Comparison of ENCODE assay signal across 21 mouse cellular contexts in the genomic region with DNA sequence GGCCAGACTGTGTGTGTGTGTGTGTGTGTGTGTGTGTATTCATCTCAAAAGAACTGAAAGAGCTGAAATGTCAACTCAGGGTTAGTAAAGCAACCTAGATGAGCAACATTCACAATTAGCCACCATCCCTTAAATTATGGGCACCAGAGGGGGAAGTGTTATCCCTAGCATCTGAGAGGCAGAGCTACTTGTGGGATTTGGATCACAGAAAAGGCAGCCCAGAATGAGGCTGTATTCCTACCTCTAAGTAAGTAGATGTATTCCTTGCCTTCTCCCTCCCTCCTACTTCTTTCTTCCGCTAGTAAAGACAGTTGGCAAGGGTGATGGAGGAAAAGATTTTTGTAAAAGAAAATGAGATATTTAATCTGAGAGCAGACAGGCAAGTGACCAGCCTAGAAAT.
DNase-seq lines count a peak whose midpoint lies in the region; ATAC-seq and TF ChIP-seq lines count a peak whose summit lies in the region.
"Had no signal": no experiment of that assay in that cellular context is flagged by ENCODE, and none has a peak within 500 bp of the region (broad histone marks: within the 10 kb centered on the region; RNA-seq: fewer than 3 reads in every experiment).

No protein-coding gene starts in this region.

- no peak for TF ChIP-seq POLR2A in heart, adult 2 months (IDR thresholded peaks at IDR 0.05; ENCODE audit: insufficient read depth, low read depth, low read length)

- no peak for DNase-seq in frontal cortex, postnatal 14 days (ENCODE audit: low spot score in 2 of 2)
- peak; percentile 68 for DNase-seq in heart, adult 11 months
- no peak for DNase-seq in heart, adult 2 months
- DNase-seq in brain, adult 2 months (ENCODE audit: low read depth, low spot score) = peak; percentile 24
- no peak for DNase-seq in retina, postnatal 1 day
- DNase-seq: adrenal gland, adult 2 months; adrenal gland, adult 8-10 months; adrenal gland, postnatal 10 days; adrenal gland, postnatal 14 days; adrenal gland, postnatal 25 days; adrenal gland, postnatal 36 days; B cell, adult 2 months; cerebellum, adult 11 months; cerebellum, adult 11-12 months; cerebellum, adult 18-20 months; cerebellum, adult 2 months had no signal

- 65% methylated on average over 1 of the region's 1 CpGs for WGBS in heart, adult 2 months

- H3K79me2 ChIP-seq in heart, adult 2 months (replicated peaks; ENCODE audit: control insufficient read depth, insufficient read depth, low read length) = no peaks in the 10 kb centered on the region

- H3K36me3 ChIP-seq in heart, adult 2 months (ENCODE audit: control insufficient read depth, insufficient read depth, low read length) = no peaks in the 10 kb centered on the region
- H3K36me3 ChIP-seq: G1E had no signal

- no peaks in the 10 kb centered on the region for H3K4me1 ChIP-seq in heart, adult 2 months (ENCODE audit: control insufficient read depth, insufficient read depth, low read length)

- H3K9ac ChIP-seq in heart, adult 2 months (ENCODE audit: low read depth, low read length) = no peak overlapping the region

- TF ChIP-seq EP300 in heart, adult 2 months (IDR thresholded peaks at IDR 0.05; ENCODE audit: insufficient read depth, low read depth, low read length) = no peak

- H3K27ac ChIP-seq in heart, adult 2 months = no peak overlapping the region

- intact Hi-C loops in heart, adult 2 months (cut with DNase I) = no loop called here

- TF ChIP-seq CTCF in heart, adult 2 months (IDR thresholded peaks at IDR 0.05) = no peak

- ATAC-seq in frontal cortex, adult (ENCODE audit: low TSS enrichment) = peak; percentile 52; the same call in 1 of the 2 replicates
- ATAC-seq: activated CD4-positive, CD25-positive, alpha-beta regulatory T cell, adult 4 months; CD4-positive, CD25-positive, alpha-beta regulatory T cell, adult 4 months; Patski had no signal

- H3K4me3 ChIP-seq in heart, adult 2 months = no peak overlapping the region

- no peaks in the 10 kb centered on the region for H3K27me3 ChIP-seq in heart, adult 2 months (ENCODE audit: control insufficient read depth, insufficient read depth, low read length)
- H3K27me3 ChIP-seq: Patski had no signal

Comparison
In these comparisons a context has a peak if more than half of its experiments do, and no peak if none do; other contexts are left out.
1. DNase-seq: peak in heart, adult 11 months (single experiment) and brain, adult 2 months (single experiment); none in frontal cortex, postnatal 14 days (0 of 2), heart, adult 2 months (0 of 2) and retina, postnatal 1 day (single experiment).